Mouse (Mus musculus): Measurements from ENCODE around the gene Gimap1. TPM values are rescaled to one million over a fixed set of nuclear protein-coding genes. Genes with fewer than 3 reads are reported as not detected.
A peak's percentile ranks its signal among the peaks of the same experiment; 100 is the strongest.

The Gimap1 gene
- polyA plus RNA-seq, 1 experiment from 2014 or later, result 9.2 TPM

GRCm38 (mm10) chr6:48732864-48733304, 6.0 kb upstream of the Gimap1 start:
- ATAC-seq (no peak), DNase-seq (no peak)
- H3K27me3 ChIP-seq (ENCODE audit: insufficient read depth, low read length), result no peaks in the 10 kb centered on the region
- 21% methylated on average over 8 of the region's 8 CpGs for WGBS (ENCODE audit: insufficient replicate concordance)
- no peak overlapping the region for H3K9ac ChIP-seq (replicated peaks)
- H3K36me3 ChIP-seq (replicated peaks; ENCODE audit: insufficient read depth, low read length), result no peaks in the 10 kb centered on the region
- H3K4me3 ChIP-seq (ENCODE audit: low read depth, low read length), result no peak overlapping the region
- no peak overlapping the region for H3K27ac ChIP-seq (ENCODE audit: low read depth)
- H3K4me1 ChIP-seq (ENCODE audit: insufficient read depth), result no peaks in the 10 kb centered on the region
- H3K9me3 ChIP-seq (ENCODE audit: low read length), result no peaks in the 10 kb centered on the region
- TF ChIP-seq EP300 (IDR thresholded peaks at IDR 0.05; ENCODE audit: low read depth), result no peak
- TF ChIP-seq CTCF (IDR thresholded peaks at IDR 0.05; ENCODE audit: low read depth), result no peak
- no peak overlapping the region for H3K4me2 ChIP-seq (ENCODE audit: low read depth, low read length)

GRCm38 (mm10) chr6:48733660-48734059, 5.2 kb upstream of the Gimap1 start:
- no peak overlapping the region for H3K4me3 ChIP-seq (ENCODE audit: low read depth, low read length)
- H3K27me3 ChIP-seq (ENCODE audit: insufficient read depth, low read length), result no peaks in the 10 kb centered on the region
- H3K9me3 ChIP-seq (ENCODE audit: low read length), result no peaks in the 10 kb centered on the region
- no peaks in the 10 kb centered on the region for H3K4me1 ChIP-seq (ENCODE audit: insufficient read depth)
- H3K36me3 ChIP-seq (replicated peaks; ENCODE audit: insufficient read depth, low read length), result no peaks in the 10 kb centered on the region
- ATAC-seq (no peak), DNase-seq (no peak)
- H3K4me2 ChIP-seq (ENCODE audit: low read depth, low read length), result no peak overlapping the region
- H3K27ac ChIP-seq (ENCODE audit: low read depth), result no peak overlapping the region
- WGBS (ENCODE audit: insufficient replicate concordance), result 87% methylated on average over 1 of the region's 1 CpGs
- no peak for TF ChIP-seq EP300 (IDR thresholded peaks at IDR 0.05; ENCODE audit: low read depth)
- TF ChIP-seq CTCF (IDR thresholded peaks at IDR 0.05; ENCODE audit: low read depth), result no peak
- no peak overlapping the region for H3K9ac ChIP-seq (replicated peaks)

- no peak overlapping the region for H3K27ac ChIP-seq (ENCODE audit: low read depth)
Measured at GRCm38 (mm10) chr6:48737053-48737452, 1.8 kb upstream of the Gimap1 start.

GRCm38 (mm10) chr6:48737688-48738087, 1.2 kb upstream of the Gimap1 start:
- Histone ChIP-seq H3K4me2 (ENCODE audit: low read depth, low read length) (no peak overlapping the region), H3K9ac (replicated peaks) (no peak overlapping the region), H3K4me1 (ENCODE audit: insufficient read depth) (peaks cover 20% of the 10 kb centered on the region), H3K27me3 (ENCODE audit: insufficient read depth, low read length) (no peaks in the 10 kb centered on the region), H3K9me3 (ENCODE audit: low read length) (no peaks in the 10 kb centered on the region), H3K4me3 (ENCODE audit: low read depth, low read length) (no peak overlapping the region), H3K27ac (ENCODE audit: low read depth) (no peak overlapping the region), H3K36me3 (replicated peaks; ENCODE audit: insufficient read depth, low read length) (no peaks in the 10 kb centered on the region)
- WGBS (ENCODE audit: insufficient replicate concordance), result 83% methylated on average over 5 of the region's 5 CpGs
- DNase-seq (no peak), ATAC-seq (no peak)
- TF ChIP-seq CTCF (IDR thresholded peaks at IDR 0.05; ENCODE audit: low read depth), result no peak
- no peak for TF ChIP-seq EP300 (IDR thresholded peaks at IDR 0.05; ENCODE audit: low read depth)

More at GRCm38 (mm10) chr6:48737053-48737452, 1.8 kb upstream of the Gimap1 start:
- TF ChIP-seq CTCF (IDR thresholded peaks at IDR 0.05; ENCODE audit: low read depth), result no peak
- no peak for TF ChIP-seq EP300 (IDR thresholded peaks at IDR 0.05; ENCODE audit: low read depth)
- H3K4me2 ChIP-seq (ENCODE audit: low read depth, low read length), result no peak overlapping the region
- no peak overlapping the region for H3K9ac ChIP-seq (replicated peaks)
- peaks cover 17% of the 10 kb centered on the region for H3K4me1 ChIP-seq (ENCODE audit: insufficient read depth)
- no peaks in the 10 kb centered on the region for H3K9me3 ChIP-seq (ENCODE audit: low read length)
- 30% methylated on average over 2 of the region's 2 CpGs for WGBS (ENCODE audit: insufficient replicate concordance)
- ATAC-seq (no peak), DNase-seq (no peak)
- no peaks in the 10 kb centered on the region for H3K36me3 ChIP-seq (replicated peaks; ENCODE audit: insufficient read depth, low read length)
- no peaks in the 10 kb centered on the region for H3K27me3 ChIP-seq (ENCODE audit: insufficient read depth, low read length)
- no peak overlapping the region for H3K4me3 ChIP-seq (ENCODE audit: low read depth, low read length)

- ATAC-seq (no peak), DNase-seq (no peak)
- Histone ChIP-seq H3K27ac (ENCODE audit: low read depth) (no peak overlapping the region), H3K4me2 (ENCODE audit: low read depth, low read length) (peak overlapping the region; percentile 39), H3K36me3 (replicated peaks; ENCODE audit: insufficient read depth, low read length) (no peaks in the 10 kb centered on the region), H3K9me3 (ENCODE audit: low read length) (no peaks in the 10 kb centered on the region), H3K27me3 (ENCODE audit: insufficient read depth, low read length) (no peaks in the 10 kb centered on the region), H3K4me1 (ENCODE audit: insufficient read depth) (peaks cover 23% of the 10 kb centered on the region), H3K4me3 (ENCODE audit: low read depth, low read length) (peak overlapping the region; percentile 19), H3K9ac (replicated peaks) (no peak overlapping the region)
- TF ChIP-seq CTCF (IDR thresholded peaks at IDR 0.05; ENCODE audit: low read depth), result no peak
- no peak for TF ChIP-seq EP300 (IDR thresholded peaks at IDR 0.05; ENCODE audit: low read depth)
- 50% methylated on average over 3 of the region's 3 CpGs for WGBS (ENCODE audit: insufficient replicate concordance)
Measured at GRCm38 (mm10) chr6:48739780-48740055, 864 bp downstream of the Gimap1 start.

- WGBS (ENCODE audit: insufficient replicate concordance), result 49% methylated on average over 3 of the region's 3 CpGs
- Histone ChIP-seq H3K4me2 (ENCODE audit: low read depth, low read length) (peak overlapping the region; percentile 39), H3K27me3 (ENCODE audit: insufficient read depth, low read length) (no peaks in the 10 kb centered on the region), H3K4me1 (ENCODE audit: insufficient read depth) (peaks cover 23% of the 10 kb centered on the region), H3K4me3 (ENCODE audit: low read depth, low read length) (no peak overlapping the region), H3K9ac (replicated peaks) (no peak overlapping the region), H3K9me3 (ENCODE audit: low read length) (no peaks in the 10 kb centered on the region), H3K27ac (ENCODE audit: low read depth) (peak overlapping the region; percentile 74; the same call in 1 of the 2 replicates), H3K36me3 (replicated peaks; ENCODE audit: insufficient read depth, low read length) (no peaks in the 10 kb centered on the region)
- no peak for ATAC-seq
- DNase-seq, result no peak
- TF ChIP-seq EP300 (IDR thresholded peaks at IDR 0.05; ENCODE audit: low read depth), result no peak
- TF ChIP-seq CTCF (IDR thresholded peaks at IDR 0.05; ENCODE audit: low read depth), result no peak
Measured at GRCm38 (mm10) chr6:48740501-48741169, 1.8 kb downstream of the Gimap1 start.
